Mouse (Mus musculus) liver, embryonic 16.5 days (tissue): ENCODE measurements at regions not wholly inside any gene's neighbourhood (a gene's known extent, or its start where the extent isn't known, plus 50 kb on each side); places are given as distances from the start of the nearest gene placed in this dataset.

Experiments
- ATAC-seq: fragments of 200-750 bp; cut with Nextera tagmentation; 2 replicates; pipeline ENCODE4 v1.8.0; 2017; ENCODE audit warnings: low read depth, mild to moderate bottlenecking, moderate number of reproducible peaks, moderate library complexity
- H3K27ac ChIP-seq: fragments of 300-500 bp; sonication (generic); 2 replicates; pipeline ENCODE4 v1.5.1; 2014; ENCODE audit warnings: mild to moderate bottlenecking, low read length
- H3K27me3 ChIP-seq: fragments of 300-500 bp; sonication (generic); 2 replicates; pipeline ENCODE4 v1.6.1; 2014; ENCODE audit warnings: low read depth, low read length, mixed read lengths; ENCODE audit not compliant: control insufficient read depth, insufficient read depth
- H3K36me3 ChIP-seq: fragments of 300-500 bp; sonication (generic); 2 replicates; pipeline ENCODE4 v1.6.1; 2014; ENCODE audit warnings: mild to moderate bottlenecking; ENCODE audit not compliant: control insufficient read depth, insufficient read depth
- H3K4me1 ChIP-seq: fragments of 300-500 bp; sonication (generic); 2 replicates; pipeline ENCODE4 v1.6.1; 2014; ENCODE audit warnings: low read depth, low read length, mixed read lengths; ENCODE audit not compliant: control insufficient read depth
- H3K4me2 ChIP-seq: fragments of 300-500 bp; sonication (generic); 2 replicates; pipeline ENCODE4 v1.6.1; 2014; ENCODE audit warnings: low read depth, low read length, mixed read lengths
- H3K4me3 ChIP-seq: fragments of 300-500 bp; sonication (generic); 2 replicates; pipeline ENCODE4 v1.5.1; 2014; ENCODE audit warnings: low read depth, mild to moderate bottlenecking, low read length
- H3K9ac ChIP-seq: fragments of 300-500 bp; sonication (generic); 2 replicates; pipeline ENCODE4 v1.6.1; 2014; ENCODE audit warnings: low read depth, low read length
- H3K9me3 ChIP-seq: fragments of 300-500 bp; sonication (generic); replicated peaks from 2 replicates; pipeline ENCODE4 v1.6.1; 2016; ENCODE audit warnings: low read length; ENCODE audit not compliant: control insufficient read depth
- WGBS: fragments of 180-500 bp; shearing (Covaris S2); extraction: QIAGEN DNeasy Blood & Tissue Kit; methylation state at CpG from one replicate; pipeline ENCODE4 v1.1.7; 2014; ENCODE audit not compliant: insufficient replicate concordance; 5-methylcytosine and 5-hydroxymethylcytosine counted together

GRCm38 (mm10) chr1:52553871-52554270, 53.4 kb upstream of the Nab1 start:
- Histone ChIP-seq H3K9ac (no peak overlapping the region), H3K4me1 (no peaks in the 10 kb centered on the region), H3K9me3 (no peaks in the 10 kb centered on the region), H3K4me3 (no peak overlapping the region), H3K36me3 (no peaks in the 10 kb centered on the region), H3K27ac (no peak overlapping the region), H3K27me3 (no peaks in the 10 kb centered on the region), H3K4me2 (no peak overlapping the region)
- ATAC-seq = no peak
- WGBS = 43% methylated on average over 4 of the region's 4 CpGs

DNA sequence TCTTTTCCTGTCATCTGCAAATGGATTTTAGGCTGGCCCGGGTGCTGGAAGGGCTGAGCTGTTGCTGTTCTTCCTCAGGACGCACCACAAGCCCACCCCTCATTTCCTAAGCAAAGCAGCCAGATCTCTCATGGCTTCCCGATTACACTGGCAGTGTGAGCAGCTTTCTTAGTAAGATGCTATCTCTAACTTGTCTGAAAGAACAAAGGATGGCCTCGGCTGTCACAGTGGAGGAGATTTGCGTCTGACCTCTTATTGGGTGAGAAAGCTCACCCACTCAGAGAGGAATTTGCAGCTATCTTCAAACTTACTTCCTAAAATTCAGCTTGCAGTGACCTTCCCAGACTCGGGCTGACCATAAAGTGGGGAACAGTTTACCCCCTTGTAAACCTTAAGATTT, 64.7 kb upstream of the Nemp2 start:
- Histone ChIP-seq H3K27me3 (no peaks in the 10 kb centered on the region), H3K9me3 (no peaks in the 10 kb centered on the region), H3K4me3 (no peak overlapping the region), H3K27ac (no peak overlapping the region), H3K4me2 (no peak overlapping the region), H3K9ac (no peak overlapping the region), H3K36me3 (no peaks in the 10 kb centered on the region), H3K4me1 (no peaks in the 10 kb centered on the region)
- ATAC-seq = no peak
- 12% methylated on average over 6 of the region's 6 CpGs for WGBS

DNA sequence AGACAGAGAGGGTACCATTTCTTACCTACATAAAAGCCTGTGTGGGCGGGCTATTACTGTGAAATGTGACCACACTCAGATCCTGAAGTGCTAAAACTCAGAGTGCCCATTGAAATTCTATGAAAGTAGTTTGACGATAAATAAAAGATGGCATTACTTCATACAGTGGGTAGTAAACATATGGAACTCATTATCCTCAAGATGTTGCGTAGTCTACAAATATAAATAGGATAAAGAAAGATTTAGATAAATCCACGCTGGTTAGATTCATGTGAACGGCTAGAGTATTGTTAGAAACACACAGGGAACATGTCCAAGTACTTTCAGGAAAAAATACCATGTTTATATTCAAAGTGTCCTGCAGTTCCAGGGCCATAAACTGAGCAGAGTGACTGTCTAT, 58.8 kb upstream of the Nemp2 start:
- H3K27ac ChIP-seq = no peak overlapping the region
- no peak for ATAC-seq
- no peaks in the 10 kb centered on the region for H3K27me3 ChIP-seq
- H3K36me3 ChIP-seq = no peaks in the 10 kb centered on the region
- H3K4me1 ChIP-seq = no peaks in the 10 kb centered on the region
- 64% methylated on average over 5 of the region's 5 CpGs for WGBS
- no peaks in the 10 kb centered on the region for H3K9me3 ChIP-seq
- no peak overlapping the region for H3K4me2 ChIP-seq
- no peak overlapping the region for H3K9ac ChIP-seq
- no peak overlapping the region for H3K4me3 ChIP-seq

DNA sequence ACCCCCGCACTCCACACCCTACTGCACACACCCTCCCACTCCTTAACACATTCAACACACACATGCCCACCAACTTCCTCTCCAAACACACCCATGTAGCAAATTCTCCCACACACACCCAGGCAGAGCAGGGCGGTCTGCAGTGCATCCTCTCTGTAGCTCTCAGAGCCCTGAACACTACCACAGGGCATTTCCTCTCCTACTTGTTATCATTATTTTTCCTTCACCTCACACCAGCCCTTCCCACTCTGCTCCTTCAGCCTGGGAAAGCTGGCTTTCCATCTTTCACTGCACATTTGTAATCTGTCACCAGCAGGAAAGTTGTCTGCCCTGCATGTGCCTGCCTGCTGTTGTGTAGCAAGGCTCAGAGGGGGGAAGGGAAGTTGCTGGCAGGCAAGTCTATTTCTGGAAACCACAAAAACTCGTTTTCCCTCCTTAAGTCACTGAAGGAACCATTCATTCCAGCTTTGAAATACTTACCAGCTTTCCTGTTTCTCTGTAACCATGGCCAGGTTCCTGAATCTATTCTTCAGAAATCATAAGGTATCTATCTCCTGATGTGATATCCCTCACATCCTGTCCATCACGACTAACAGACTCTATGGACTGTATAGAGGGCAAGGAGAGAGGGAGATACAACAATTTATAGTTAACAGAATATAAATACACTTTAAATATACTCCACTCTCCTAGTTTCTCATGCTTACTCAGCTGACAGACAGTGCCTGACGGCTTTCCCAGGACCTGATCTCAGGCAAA, 52.0 kb upstream of the Nemp2 start:
- H3K27me3 ChIP-seq = no peaks in the 10 kb centered on the region
- H3K9ac ChIP-seq = no peak overlapping the region
- peak overlapping the region; percentile 17; the same call in 1 of the 2 replicates for H3K4me2 ChIP-seq
- no peak overlapping the region for H3K4me3 ChIP-seq
- H3K27ac ChIP-seq = no peak overlapping the region; the same call in 1 of the 2 replicates
- H3K9me3 ChIP-seq = no peaks in the 10 kb centered on the region
- 11% methylated on average over 5 of the region's 5 CpGs for WGBS
- no peaks in the 10 kb centered on the region; the same call in 1 of the 2 replicates for H3K4me1 ChIP-seq
- no peaks in the 10 kb centered on the region for H3K36me3 ChIP-seq
- peak; percentile 47 for ATAC-seq

DNA sequence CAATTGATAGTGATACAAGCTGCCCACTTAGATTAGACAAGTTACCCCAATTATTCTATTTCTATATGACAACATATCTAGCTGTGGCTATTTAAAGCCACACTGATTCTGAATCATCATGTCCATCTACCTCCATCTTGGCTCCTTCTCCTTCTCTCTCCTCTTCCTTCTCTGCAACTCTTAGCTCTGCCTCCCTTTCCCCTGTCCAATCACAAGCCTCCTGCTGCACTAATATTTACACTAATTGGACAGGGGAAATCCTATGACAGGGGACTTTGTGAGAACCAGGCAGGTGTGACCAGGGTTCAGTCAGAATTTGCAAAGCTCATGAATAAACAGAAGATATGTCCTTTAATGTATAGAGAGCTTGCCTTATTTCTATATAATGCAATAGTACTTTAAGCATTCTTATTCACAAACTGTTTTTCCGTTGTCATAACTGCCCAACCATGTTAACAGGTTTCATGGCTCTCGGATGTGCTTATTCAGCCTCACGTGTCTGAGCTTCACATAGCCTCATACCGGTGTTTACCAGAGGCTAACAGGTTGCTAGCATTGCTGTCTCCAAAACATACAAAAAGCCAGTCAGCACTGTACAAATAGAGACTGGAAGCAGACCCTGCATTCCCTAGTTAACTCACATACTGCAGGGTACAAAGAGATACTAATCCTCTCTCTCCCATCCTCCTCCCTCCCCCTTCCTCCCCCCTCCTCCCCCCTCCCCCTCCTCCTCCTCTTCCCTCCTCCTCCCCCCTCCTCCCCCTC, 50.2 kb upstream of the Nemp2 start:
- Histone ChIP-seq H3K4me1 (no peaks in the 10 kb centered on the region; the same call in 1 of the 2 replicates), H3K27me3 (no peaks in the 10 kb centered on the region), H3K27ac (no peak overlapping the region), H3K9ac (no peak overlapping the region), H3K9me3 (no peaks in the 10 kb centered on the region), H3K4me3 (no peak overlapping the region), H3K4me2 (no peak overlapping the region), H3K36me3 (no peaks in the 10 kb centered on the region)
- 71% methylated on average over 4 of the region's 4 CpGs for WGBS
- no peak for ATAC-seq
